Mouse (Mus musculus): ENCODE measurements around the gene Ppp2r5a. TPM values are rescaled to one million over a fixed set of nuclear protein-coding genes. Genes with fewer than 3 reads are reported as not detected.
A peak's percentile ranks its signal among the peaks of the same experiment; 100 is the strongest.

Gene Ppp2r5a
- total and polyA plus RNA-seq, 2 experiments from 2014 or later: 11.5 to 36.6 TPM

DNA sequence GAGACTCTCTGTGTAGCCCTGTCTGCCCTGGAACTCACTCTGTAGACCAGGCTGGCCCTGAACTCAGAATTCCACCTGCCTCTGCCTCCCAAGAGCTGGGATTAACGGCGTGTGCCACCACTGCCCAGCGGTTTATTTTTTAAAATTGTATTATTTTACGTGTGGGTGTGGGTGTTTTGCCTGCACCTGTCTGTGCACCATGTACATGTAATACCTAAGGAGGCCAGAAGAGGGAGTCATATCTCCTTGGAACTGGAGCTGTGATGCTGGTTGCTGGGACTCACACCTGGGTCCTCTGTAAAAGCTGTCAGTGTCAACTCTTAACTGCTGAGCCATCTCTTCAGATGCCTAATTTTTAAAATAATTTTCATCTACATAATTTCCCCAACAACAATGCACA lies 38.6 kb downstream of the Ppp2r5a start:
- no peak overlapping the region for H3K4me3 ChIP-seq (ENCODE audit: low read depth, low read length)
- no peak overlapping the region for H3K27ac ChIP-seq (ENCODE audit: low read depth, low read length)
- 73% methylated on average over 4 of the region's 4 CpGs for WGBS

DNA sequence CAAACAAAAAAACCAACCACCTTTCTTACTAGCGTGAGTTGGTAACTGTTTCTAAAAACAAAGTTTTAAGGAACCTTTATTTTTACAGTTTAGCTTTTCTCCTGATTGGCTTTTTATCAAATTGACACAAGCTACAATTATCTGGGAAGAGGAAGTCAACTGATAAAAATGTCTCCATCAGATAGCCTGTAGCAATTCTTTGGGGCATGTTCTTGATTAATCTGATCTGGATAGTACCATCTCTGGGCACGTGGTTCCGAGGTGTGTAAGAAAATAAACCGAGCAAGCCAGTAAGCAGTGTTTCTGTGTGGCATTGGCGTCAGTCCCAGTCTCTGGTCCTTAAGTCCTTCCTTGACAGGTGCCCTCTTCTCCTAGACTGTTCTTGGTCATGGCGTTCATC lies 40.7 kb downstream of the Ppp2r5a start:
- DNase-seq: no peak
- Histone ChIP-seq H3K9ac (no peak overlapping the region), H3K9me3 (ENCODE audit: low read length) (no peaks in the 10 kb centered on the region), H3K27ac (ENCODE audit: low read depth, low read length) (no peak overlapping the region), H3K36me3 (ENCODE audit: insufficient read depth) (peaks cover 7% of the 10 kb centered on the region; the same call in 1 of the 2 replicates), H3K4me2 (ENCODE audit: low read depth) (no peak overlapping the region), H3K4me1 (ENCODE audit: insufficient read depth) (no peaks in the 10 kb centered on the region), H3K27me3 (ENCODE audit: insufficient read depth, low read length) (no peaks in the 10 kb centered on the region), H3K4me3 (ENCODE audit: low read depth, low read length) (no peak overlapping the region)
- 91% methylated on average over 6 of the region's 6 CpGs for WGBS
- ATAC-seq: no peak
- TF ChIP-seq CTCF (IDR thresholded peaks at IDR 0.05; ENCODE audit: low read depth): no peak

More for the DNA sequence above, 38.6 kb downstream of the Ppp2r5a start:
- no peak for DNase-seq
- no peaks in the 10 kb centered on the region for H3K9me3 ChIP-seq (ENCODE audit: low read length)
- no peak overlapping the region for H3K4me2 ChIP-seq (ENCODE audit: low read depth)
- no peak overlapping the region for H3K9ac ChIP-seq
- H3K27me3 ChIP-seq (ENCODE audit: insufficient read depth, low read length): no peaks in the 10 kb centered on the region
- no peaks in the 10 kb centered on the region for H3K4me1 ChIP-seq (ENCODE audit: insufficient read depth)
- peak; percentile 41 for TF ChIP-seq CTCF (IDR thresholded peaks at IDR 0.05; ENCODE audit: low read depth)
- H3K36me3 ChIP-seq (ENCODE audit: insufficient read depth): no peaks in the 10 kb centered on the region
- no peak for ATAC-seq

DNA sequence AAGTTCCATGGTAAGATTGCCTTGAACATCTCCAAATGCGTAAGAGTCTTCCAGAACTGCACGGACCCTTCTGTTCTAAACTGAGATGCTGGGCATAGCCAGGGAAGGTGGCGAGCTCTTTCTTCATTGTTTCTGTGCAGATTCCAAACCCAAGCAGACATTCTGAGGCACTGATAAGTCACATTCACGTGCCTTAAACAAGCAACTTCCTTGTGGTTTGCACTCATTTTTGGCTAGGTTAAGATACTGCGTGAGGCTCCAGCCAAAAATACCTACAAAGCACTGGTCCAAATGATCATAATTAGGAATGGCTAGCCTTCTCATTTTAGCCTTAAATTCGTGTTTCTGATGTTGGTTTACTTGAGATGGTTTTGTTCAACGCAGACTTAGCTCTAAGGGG lies 43.6 kb downstream of the Ppp2r5a start:
- ATAC-seq: no peak
- Histone ChIP-seq H3K9ac (no peak overlapping the region), H3K4me1 (ENCODE audit: insufficient read depth) (no peaks in the 10 kb centered on the region), H3K36me3 (ENCODE audit: insufficient read depth) (peaks cover 29% of the 10 kb centered on the region), H3K27me3 (ENCODE audit: insufficient read depth, low read length) (no peaks in the 10 kb centered on the region), H3K9me3 (ENCODE audit: low read length) (no peaks in the 10 kb centered on the region), H3K27ac (ENCODE audit: low read depth, low read length) (no peak overlapping the region), H3K4me3 (ENCODE audit: low read depth, low read length) (no peak overlapping the region), H3K4me2 (ENCODE audit: low read depth) (no peak overlapping the region)
- TF ChIP-seq CTCF (IDR thresholded peaks at IDR 0.05; ENCODE audit: low read depth): no peak
- WGBS: 88% methylated on average over 7 of the region's 7 CpGs
- DNase-seq: no peak

DNA sequence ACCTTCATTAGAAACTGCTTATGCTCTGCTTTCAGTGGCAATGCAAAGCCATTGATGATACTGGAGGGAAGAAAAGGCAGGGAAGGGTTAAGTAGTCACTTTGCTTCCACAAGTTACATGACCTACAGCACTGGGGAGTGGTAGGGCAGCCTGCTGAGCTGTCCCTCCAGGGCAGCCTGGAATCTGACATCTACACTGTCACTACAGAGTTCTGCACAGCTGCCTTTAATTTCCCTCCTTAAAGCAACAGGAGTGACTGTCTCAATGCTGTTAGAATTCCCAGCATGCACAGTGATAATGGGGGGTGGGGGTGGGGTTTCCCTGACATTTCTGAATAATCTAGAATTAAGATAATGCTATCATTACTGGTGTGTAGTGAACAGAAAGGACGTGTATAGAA lies 46.1 kb downstream of the Ppp2r5a start:
- ATAC-seq: no peak
- Histone ChIP-seq H3K4me3 (ENCODE audit: low read depth, low read length) (no peak overlapping the region), H3K4me1 (ENCODE audit: insufficient read depth) (no peaks in the 10 kb centered on the region), H3K27me3 (ENCODE audit: insufficient read depth, low read length) (no peaks in the 10 kb centered on the region), H3K27ac (ENCODE audit: low read depth, low read length) (no peak overlapping the region), H3K9me3 (ENCODE audit: low read length) (no peaks in the 10 kb centered on the region), H3K4me2 (ENCODE audit: low read depth) (no peak overlapping the region), H3K9ac (no peak overlapping the region), H3K36me3 (ENCODE audit: insufficient read depth) (peaks cover 34% of the 10 kb centered on the region)
- no peak for TF ChIP-seq CTCF (IDR thresholded peaks at IDR 0.05; ENCODE audit: low read depth)
- DNase-seq: no peak
- WGBS: 74% methylated on average over 1 of the region's 1 CpGs

DNA sequence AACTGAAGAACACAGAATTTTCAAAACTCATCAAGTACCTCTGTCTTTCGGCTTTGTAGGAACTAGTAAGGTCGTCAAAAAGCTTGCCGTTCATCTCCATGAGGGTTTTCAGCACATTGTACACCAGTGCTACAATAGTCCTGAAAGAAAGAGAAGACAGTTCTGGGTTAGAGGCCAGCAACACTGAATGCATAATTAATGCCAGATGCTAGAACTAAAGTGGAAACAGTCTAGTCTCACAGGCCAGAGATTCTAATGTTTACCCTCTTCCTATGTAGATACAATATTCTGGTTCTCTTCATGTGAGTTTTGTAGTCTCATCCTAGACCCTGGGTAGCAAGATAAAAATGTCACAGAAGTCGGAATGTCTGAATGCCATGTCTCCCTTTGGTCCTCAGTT lies 49.2 kb downstream of the Ppp2r5a start:
- no peak for DNase-seq
- Histone ChIP-seq H3K27me3 (ENCODE audit: insufficient read depth, low read length) (no peaks in the 10 kb centered on the region), H3K27ac (ENCODE audit: low read depth, low read length) (no peak overlapping the region), H3K36me3 (ENCODE audit: insufficient read depth) (peaks cover 58% of the 10 kb centered on the region), H3K9me3 (ENCODE audit: low read length) (no peaks in the 10 kb centered on the region), H3K4me1 (ENCODE audit: insufficient read depth) (no peaks in the 10 kb centered on the region), H3K4me2 (ENCODE audit: low read depth) (no peak overlapping the region), H3K9ac (no peak overlapping the region), H3K4me3 (ENCODE audit: low read depth, low read length) (no peak overlapping the region)
- 63% methylated on average over 4 of the region's 4 CpGs for WGBS
- ATAC-seq: no peak
- no peak for TF ChIP-seq CTCF (IDR thresholded peaks at IDR 0.05; ENCODE audit: low read depth)

DNA sequence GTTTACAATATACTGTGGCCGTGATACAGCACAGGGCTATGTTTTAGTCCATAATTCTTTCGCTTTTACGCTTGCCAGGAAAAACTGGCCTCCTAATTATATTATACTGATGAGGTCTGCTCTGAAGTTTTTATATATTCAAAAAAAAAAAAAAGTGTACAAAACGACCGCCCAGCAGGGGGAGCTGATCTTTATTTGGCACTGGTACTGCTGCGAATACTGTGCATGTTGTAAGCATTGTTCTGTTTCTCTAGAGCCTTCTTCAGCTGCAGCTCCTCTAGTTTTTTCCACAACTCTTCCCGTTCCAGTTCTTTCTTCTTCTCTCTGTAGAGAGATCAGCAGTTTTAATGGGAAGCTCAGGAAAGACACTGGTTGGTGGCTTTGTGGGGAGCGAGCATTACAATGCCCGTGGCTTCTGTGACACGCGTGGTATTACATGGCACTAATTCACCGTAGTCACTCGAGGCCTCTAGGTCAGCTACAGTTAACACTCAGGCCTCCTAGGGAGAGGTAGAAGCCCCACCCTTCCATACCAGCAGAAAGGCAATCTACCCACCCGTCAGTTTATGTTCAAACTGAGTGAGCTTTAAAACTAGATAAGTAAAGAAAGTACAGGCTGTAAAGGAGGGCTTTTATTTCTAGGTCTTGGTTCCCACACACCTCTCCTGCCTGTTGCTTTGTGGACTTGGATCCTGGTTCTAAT lies 50.1 kb downstream of the Ppp2r5a start:
- 57% methylated on average over 14 of the region's 14 CpGs for WGBS
- no peak overlapping the region for H3K4me2 ChIP-seq (ENCODE audit: low read depth)
- no peak overlapping the region for H3K4me3 ChIP-seq (ENCODE audit: low read depth, low read length)
- no peaks in the 10 kb centered on the region for H3K27me3 ChIP-seq (ENCODE audit: insufficient read depth, low read length)
- ATAC-seq (no peak; the same call in 1 of the 2 replicates), DNase-seq (peak; percentile 82)
- H3K36me3 ChIP-seq (ENCODE audit: insufficient read depth): peaks cover 62% of the 10 kb centered on the region
- H3K4me1 ChIP-seq (ENCODE audit: insufficient read depth): no peaks in the 10 kb centered on the region
- no peaks in the 10 kb centered on the region for H3K9me3 ChIP-seq (ENCODE audit: low read length)
- H3K9ac ChIP-seq: no peak overlapping the region
- TF ChIP-seq CTCF (IDR thresholded peaks at IDR 0.05; ENCODE audit: low read depth): peak; percentile 63
- H3K27ac ChIP-seq (ENCODE audit: low read depth, low read length): 0 out of 2 replicates have a peak overlapping the region, but pooled peaks have one; percentile 5

DNA sequence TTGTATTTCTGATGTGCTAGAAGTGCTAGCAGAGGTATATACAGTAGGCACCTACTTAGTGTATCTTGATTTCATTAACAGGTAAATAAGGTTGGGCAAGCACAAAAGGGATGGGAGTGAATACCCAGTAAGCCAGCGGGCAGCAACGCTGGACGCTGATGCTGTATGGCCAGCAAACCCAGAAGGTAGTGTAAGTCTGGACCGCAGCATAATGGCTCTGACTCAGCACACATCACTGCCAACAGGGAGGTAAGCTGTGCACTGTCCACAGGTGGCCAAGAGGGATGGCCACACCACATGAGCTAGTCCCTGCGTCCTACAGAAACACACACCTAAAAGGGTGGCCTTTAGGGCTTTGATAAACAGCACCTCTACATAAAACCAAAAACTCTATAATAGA lies 52.7 kb downstream of the Ppp2r5a start:
- H3K4me1 ChIP-seq (ENCODE audit: insufficient read depth): no peaks in the 10 kb centered on the region
- H3K4me3 ChIP-seq (ENCODE audit: low read depth, low read length): no peak overlapping the region
- H3K36me3 ChIP-seq (ENCODE audit: insufficient read depth): peaks cover 64% of the 10 kb centered on the region
- H3K27ac ChIP-seq (ENCODE audit: low read depth, low read length): no peak overlapping the region
- H3K4me2 ChIP-seq (ENCODE audit: low read depth): no peak overlapping the region
- TF ChIP-seq CTCF (IDR thresholded peaks at IDR 0.05; ENCODE audit: low read depth): no peak
- H3K9ac ChIP-seq: no peak overlapping the region
- ATAC-seq (no peak), DNase-seq (no peak)
- WGBS: 96% methylated on average over 5 of the region's 5 CpGs
- H3K9me3 ChIP-seq (ENCODE audit: low read length): no peaks in the 10 kb centered on the region
- H3K27me3 ChIP-seq (ENCODE audit: insufficient read depth, low read length): no peaks in the 10 kb centered on the region
